Mouse (Mus musculus) inflammation-experienced regulatory T-cells, adult 6 months (primary cell): Measurements from ENCODE around the gene Raet1d. TPM values are rescaled to one million over a fixed set of nuclear protein-coding genes. Genes with fewer than 3 reads are reported as not detected.
A peak's percentile ranks its signal among the peaks of the same experiment; 100 is the strongest.
"Not testable (repeated sequence)": the region's sequence is repeated elsewhere in the genome, so short reads cannot be mapped to it uniquely, and the experiment has no call there.

Source experiments
- ATAC-seq: one replicate; pipeline ENCODE4 v1.8.0; 2017
- polyA plus RNA-seq, 3 experiments: library from polyadenylated mRNA; unstranded; fragments of 100-300 nt; shearing (Covaris generic); gene quantifications; one replicate each; pipeline ENCODE4 v1.2.1; 2017

The Raet1d gene
- not detected for polyA plus RNA-seq

- not testable (repeated sequence) for ATAC-seq
Measured at GRCm38 (mm10) chr10:22360252-22360651, at the start of gene Raet1d. Gene Raet1d (plus strand): TSS chr10:22360552.

- ATAC-seq: no peak
Measured at GRCm38 (mm10) chr10:22322858-22323257, 37.5 kb upstream of the Raet1d start.

- peak; percentile 100 for ATAC-seq
Measured at GRCm38 (mm10) chr10:22345721-22346120, 14.6 kb upstream of the Raet1d start.

- ATAC-seq: not testable (repeated sequence)
Measured at GRCm38 (mm10) chr10:22353548-22354195, 6.7 kb upstream of the Raet1d start.

GRCm38 (mm10) chr10:22354196-22354574 is 6.2 kb upstream of the Raet1d start:
- ATAC-seq: not testable (repeated sequence)

- not testable (repeated sequence) for ATAC-seq
Measured at GRCm38 (mm10) chr10:22357373-22357772, 3.0 kb upstream of the Raet1d start.

- not testable (repeated sequence) for ATAC-seq
Measured at GRCm38 (mm10) chr10:22360957-22361356, 605 bp downstream of the Raet1d start.

GRCm38 (mm10) chr10:22361415-22362352 is 1.3 kb downstream of the Raet1d start:
- peak; percentile 47 for ATAC-seq

- ATAC-seq: not testable (repeated sequence)
Measured at GRCm38 (mm10) chr10:22362466-22362865, 2.1 kb downstream of the Raet1d start.

GRCm38 (mm10) chr10:22364915-22365314 is 4.6 kb downstream of the Raet1d start:
- ATAC-seq: not testable (repeated sequence)

GRCm38 (mm10) chr10:22381226-22381625 is 20.9 kb downstream of the Raet1d start:
- not testable (repeated sequence) for ATAC-seq

- ATAC-seq: not testable (repeated sequence)
Measured at GRCm38 (mm10) chr10:22390146-22390545, 29.8 kb downstream of the Raet1d start.

GRCm38 (mm10) chr10:22391616-22392015 is 31.3 kb downstream of the Raet1d start:
- not testable (repeated sequence) for ATAC-seq

GRCm38 (mm10) chr10:22393028-22393824 is 32.9 kb downstream of the Raet1d start:
- ATAC-seq: not testable (repeated sequence)

GRCm38 (mm10) chr10:22396680-22397079 is 36.3 kb downstream of the Raet1d start:
- not testable (repeated sequence) for ATAC-seq

GRCm38 (mm10) chr10:22402225-22402917 is 42.0 kb downstream of the Raet1d start:
- peak; percentile 78 for ATAC-seq

- ATAC-seq: peak; percentile 74
Measured at GRCm38 (mm10) chr10:22413702-22414494, 53.5 kb downstream of the Raet1d start.
